Mouse (Mus musculus): ENCODE measurements at regions not wholly inside any gene's neighbourhood (a gene's known extent, or its start where the extent isn't known, plus 50 kb on each side); places are given as distances from the start of the nearest gene placed in this dataset.

GRCm38 (mm10) chr1:73418196-73418595, 402.5 kb upstream of the Tnp1 start:
- DNase-seq, result no peak

GRCm38 (mm10) chr1:73411452-73411851, 395.7 kb upstream of the Tnp1 start:
- DNase-seq, result no peak

- DNase-seq, result no peak
These were observed 383.5 kb upstream of the Tnp1 start for GRCm38 (mm10) chr1:73399178-73399577.

GRCm38 (mm10) chr1:73395034-73395433, 379.3 kb upstream of the Tnp1 start:
- no peak for DNase-seq

GRCm38 (mm10) chr1:73394466-73394865, 378.8 kb upstream of the Tnp1 start:
- no peak for DNase-seq

- no peak for DNase-seq
These were observed 376.4 kb upstream of the Tnp1 start for GRCm38 (mm10) chr1:73392077-73392476.

GRCm38 (mm10) chr1:73389976-73390375, 374.3 kb upstream of the Tnp1 start:
- no peak for DNase-seq

- DNase-seq, result no peak
These were observed 373.5 kb upstream of the Tnp1 start for GRCm38 (mm10) chr1:73389174-73389573.

GRCm38 (mm10) chr1:73381578-73381977, 365.9 kb upstream of the Tnp1 start:
- no peak for DNase-seq

- no peak for DNase-seq
These were observed 359.0 kb upstream of the Tnp1 start for GRCm38 (mm10) chr1:73374531-73375375.

GRCm38 (mm10) chr1:73368222-73368621, 352.5 kb upstream of the Tnp1 start:
- no peak for DNase-seq

- no peak for DNase-seq
These were observed 350.1 kb upstream of the Tnp1 start for GRCm38 (mm10) chr1:73365842-73366241.

- DNase-seq, result no peak
These were observed 348.6 kb upstream of the Tnp1 start for GRCm38 (mm10) chr1:73364300-73364683.

GRCm38 (mm10) chr1:73363549-73364299, 348.0 kb upstream of the Tnp1 start:
- DNase-seq, result no peak

GRCm38 (mm10) chr1:73362122-73362521, 346.4 kb upstream of the Tnp1 start:
- DNase-seq, result no peak

GRCm38 (mm10) chr1:73361300-73361699, 345.6 kb upstream of the Tnp1 start:
- no peak for DNase-seq

GRCm38 (mm10) chr1:73354447-73354846, 338.7 kb upstream of the Tnp1 start:
- DNase-seq, result no peak

- DNase-seq, result no peak
These were observed 332.8 kb upstream of the Tnp1 start for GRCm38 (mm10) chr1:73348476-73348875.

- no peak for DNase-seq
These were observed 328.9 kb upstream of the Tnp1 start for GRCm38 (mm10) chr1:73344587-73344986.

- DNase-seq, result no peak
These were observed 326.2 kb upstream of the Tnp1 start for GRCm38 (mm10) chr1:73341911-73342310.

- no peak for DNase-seq
These were observed 321.7 kb upstream of the Tnp1 start for GRCm38 (mm10) chr1:73337401-73337800.

- no peak for DNase-seq
These were observed 293.8 kb upstream of the Tnp1 start for GRCm38 (mm10) chr1:73309556-73309955.

GRCm38 (mm10) chr1:73308420-73308819, 292.7 kb upstream of the Tnp1 start:
- no peak for DNase-seq

GRCm38 (mm10) chr1:73307194-73307593, 291.5 kb upstream of the Tnp1 start:
- no peak for DNase-seq
